Mouse (Mus musculus) heart, embryonic 12.5 days (tissue): ENCODE results near the gene Ubr4. TPM values are rescaled to one million over a fixed set of nuclear protein-coding genes. Genes with fewer than 3 reads are reported as not detected.

Source experiments
- ATAC-seq: fragments of 200-750 bp; cut with Nextera tagmentation; 2 replicates; pipeline ENCODE4 v1.8.0; 2017; ENCODE audit warnings: moderate TSS enrichment, moderate library complexity; ENCODE audit not compliant: insufficient number of reproducible peaks, low FRiP score
- H3K27ac ChIP-seq: fragments of 300-500 bp; sonication (generic); 2 replicates; pipeline ENCODE4 v1.5.1; 2016; ENCODE audit warnings: mild to moderate bottlenecking, moderate library complexity; ENCODE audit not compliant: poor library complexity, severe bottlenecking
- H3K27me3 ChIP-seq: fragments of 300-500 bp; sonication (generic); replicated peaks from 2 replicates; pipeline ENCODE4 v1.6.1; 2016; ENCODE audit warnings: mild to moderate bottlenecking, moderate library complexity
- H3K36me3 ChIP-seq: fragments of 300-500 bp; sonication (generic); 2 replicates; pipeline ENCODE4 v1.6.1; 2016; ENCODE audit warnings: mild to moderate bottlenecking, moderate library complexity
- H3K4me1 ChIP-seq: fragments of 300-500 bp; sonication (generic); replicated peaks from 2 replicates; pipeline ENCODE4 v1.6.1; 2016; ENCODE audit warnings: mild to moderate bottlenecking
- H3K4me2 ChIP-seq: fragments of 300-500 bp; sonication (generic); 2 replicates; pipeline ENCODE4 v1.6.1; 2016; ENCODE audit warnings: mild to moderate bottlenecking, moderate library complexity
- H3K4me3 ChIP-seq: fragments of 300-500 bp; sonication (generic); 2 replicates; pipeline ENCODE4 v1.5.1; 2016; ENCODE audit warnings: mild to moderate bottlenecking
- H3K9ac ChIP-seq: fragments of 300-500 bp; sonication (generic); 2 replicates; pipeline ENCODE4 v1.6.1; 2016; ENCODE audit warnings: mild to moderate bottlenecking, moderate library complexity
- H3K9me3 ChIP-seq: fragments of 300-500 bp; sonication (generic); replicated peaks from 2 replicates; pipeline ENCODE4 v1.6.1; 2016; ENCODE audit warnings: mild to moderate bottlenecking, moderate library complexity
- WGBS: fragments of 180-500 bp; shearing (Covaris S2); methylation state at CpG from one replicate; pipeline ENCODE4 v1.1.7; 2016; 5-methylcytosine and 5-hydroxymethylcytosine counted together
- polyA plus RNA-seq: library from polyadenylated mRNA; unstranded; fragments of >200 nt; fragmentation: Nextera tagmentation; extraction: Ambion mirVana; gene quantifications from 2 replicates; pipeline ENCODE4 v1.2.1, GENCODE M21; 2016

The Ubr4 gene
- polyA plus RNA-seq, 1 experiment from 2014 or later, result 64.9 TPM

- WGBS, result 84% methylated on average over 5 of the region's 5 CpGs
These were observed 135.9 kb downstream of the Ubr4 start for GRCm38 (mm10) chr4:139488325-139488724.

DNA sequence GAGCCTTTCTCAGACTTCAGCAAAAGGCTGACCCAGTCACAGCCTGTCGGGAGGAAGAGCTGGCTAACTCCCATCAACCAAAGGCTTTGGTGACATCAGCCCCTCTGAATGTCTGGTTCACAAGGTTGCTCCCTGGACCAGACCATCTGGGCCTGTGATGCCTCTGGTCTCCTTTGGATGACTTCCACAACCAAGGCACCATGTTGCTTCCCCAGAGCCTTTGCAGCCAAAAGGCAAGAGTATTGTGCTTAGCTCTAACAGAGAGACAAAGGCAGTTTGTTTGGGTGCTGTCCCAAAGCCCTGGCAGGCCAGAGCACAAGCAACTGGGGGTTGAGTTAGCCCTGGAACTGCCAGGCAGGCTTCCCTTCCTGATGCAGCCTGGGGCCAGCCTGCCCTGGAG, 137.5 kb downstream of the Ubr4 start:
- peaks cover 69% of the 10 kb centered on the region for H3K36me3 ChIP-seq
- peaks cover 36% of the 10 kb centered on the region for H3K4me1 ChIP-seq
- no peak overlapping the region for H3K27ac ChIP-seq
- no peak overlapping the region for H3K9ac ChIP-seq
- ATAC-seq, result no peak
- H3K4me2 ChIP-seq, result no peak overlapping the region
- WGBS, result 87% methylated on average over 1 of the region's 1 CpGs
- H3K27me3 ChIP-seq, result no peaks in the 10 kb centered on the region
- H3K4me3 ChIP-seq, result no peak overlapping the region
- H3K9me3 ChIP-seq, result no peaks in the 10 kb centered on the region

More at GRCm38 (mm10) chr4:139488325-139488724, 135.9 kb downstream of the Ubr4 start:
- H3K9me3 ChIP-seq, result no peaks in the 10 kb centered on the region
- ATAC-seq, result no peak
- H3K4me3 ChIP-seq, result no peak overlapping the region
- no peak overlapping the region for H3K9ac ChIP-seq
- peaks cover 32% of the 10 kb centered on the region for H3K4me1 ChIP-seq
- H3K4me2 ChIP-seq, result no peak overlapping the region
- no peaks in the 10 kb centered on the region for H3K27me3 ChIP-seq
- H3K27ac ChIP-seq, result no peak overlapping the region
- H3K36me3 ChIP-seq, result peaks cover 85% of the 10 kb centered on the region

DNA sequence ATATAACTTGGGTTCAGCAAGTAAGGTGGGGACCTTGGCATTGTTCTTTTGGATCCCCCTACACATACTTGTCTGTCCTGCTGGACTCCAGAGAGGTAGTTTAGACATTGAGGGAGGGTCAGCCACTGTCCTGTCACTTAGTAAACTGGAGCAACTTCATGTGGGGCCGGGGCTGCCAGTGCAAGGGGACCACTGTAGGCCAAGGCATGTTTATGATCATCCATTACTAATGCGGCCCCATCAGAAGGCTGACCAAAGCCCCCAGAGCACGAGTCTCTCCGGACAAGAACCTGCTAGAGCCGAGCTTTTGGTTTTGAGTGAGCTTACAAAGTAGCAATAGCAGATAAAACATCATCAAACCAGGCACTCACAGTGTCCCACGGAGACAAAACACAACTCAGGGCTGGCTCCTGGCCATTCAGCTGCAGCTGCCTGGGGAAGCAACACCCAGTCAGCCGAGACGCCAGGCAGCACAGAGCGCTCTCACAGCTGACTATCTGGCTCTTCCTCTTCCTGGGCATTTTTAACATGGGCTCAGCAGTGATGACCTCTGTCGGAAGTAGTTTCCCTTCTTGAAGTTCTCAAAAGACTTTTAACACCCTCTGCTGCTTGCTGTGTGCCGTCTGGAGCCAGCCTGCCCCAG, 138.1 kb downstream of the Ubr4 start:
- 66% methylated on average over 11 of the region's 11 CpGs for WGBS
- Histone ChIP-seq H3K27me3 (no peaks in the 10 kb centered on the region), H3K9me3 (no peaks in the 10 kb centered on the region), H3K4me3 (no peak overlapping the region), H3K36me3 (peaks cover 63% of the 10 kb centered on the region), H3K9ac (no peak overlapping the region), H3K4me1 (peaks cover 36% of the 10 kb centered on the region), H3K4me2 (no peak overlapping the region), H3K27ac (no peak overlapping the region)
- no peak for ATAC-seq

GRCm38 (mm10) chr4:139491541-139492170, 139.2 kb downstream of the Ubr4 start:
- no peak for ATAC-seq
- H3K4me1 ChIP-seq, result peaks cover 36% of the 10 kb centered on the region
- no peaks in the 10 kb centered on the region for H3K27me3 ChIP-seq
- H3K9ac ChIP-seq, result no peak overlapping the region
- no peak overlapping the region for H3K4me3 ChIP-seq
- no peak overlapping the region for H3K27ac ChIP-seq
- H3K9me3 ChIP-seq, result no peaks in the 10 kb centered on the region
- WGBS, result 81% methylated on average over 5 of the region's 5 CpGs
- H3K36me3 ChIP-seq, result peaks cover 52% of the 10 kb centered on the region
- H3K4me2 ChIP-seq, result no peak overlapping the region

GRCm38 (mm10) chr4:139492258-139492833, 139.9 kb downstream of the Ubr4 start:
- H3K36me3 ChIP-seq, result peaks cover 45% of the 10 kb centered on the region
- no peak overlapping the region for H3K4me3 ChIP-seq
- H3K4me2 ChIP-seq, result no peak overlapping the region
- no peaks in the 10 kb centered on the region for H3K27me3 ChIP-seq
- peaks cover 36% of the 10 kb centered on the region for H3K4me1 ChIP-seq
- 0 out of 2 replicates have a peak, but pooled peaks have one; percentile 26 for ATAC-seq
- WGBS, result 29% methylated on average over 3 of the region's 3 CpGs
- no peaks in the 10 kb centered on the region for H3K9me3 ChIP-seq
- H3K9ac ChIP-seq, result no peak overlapping the region
- no peak overlapping the region for H3K27ac ChIP-seq

- Histone ChIP-seq H3K9ac (0 out of 2 replicates have a peak overlapping the region, but pooled peaks have one; percentile 10), H3K27ac (no peak overlapping the region), H3K4me3 (no peak overlapping the region), H3K9me3 (no peaks in the 10 kb centered on the region), H3K4me2 (no peak overlapping the region), H3K36me3 (peaks cover 35% of the 10 kb centered on the region), H3K27me3 (no peaks in the 10 kb centered on the region), H3K4me1 (peaks cover 36% of the 10 kb centered on the region)
- ATAC-seq, result no peak
- 72% methylated on average over 9 of the region's 9 CpGs for WGBS
These were observed 141.0 kb downstream of the Ubr4 start for GRCm38 (mm10) chr4:139493227-139494025.

DNA sequence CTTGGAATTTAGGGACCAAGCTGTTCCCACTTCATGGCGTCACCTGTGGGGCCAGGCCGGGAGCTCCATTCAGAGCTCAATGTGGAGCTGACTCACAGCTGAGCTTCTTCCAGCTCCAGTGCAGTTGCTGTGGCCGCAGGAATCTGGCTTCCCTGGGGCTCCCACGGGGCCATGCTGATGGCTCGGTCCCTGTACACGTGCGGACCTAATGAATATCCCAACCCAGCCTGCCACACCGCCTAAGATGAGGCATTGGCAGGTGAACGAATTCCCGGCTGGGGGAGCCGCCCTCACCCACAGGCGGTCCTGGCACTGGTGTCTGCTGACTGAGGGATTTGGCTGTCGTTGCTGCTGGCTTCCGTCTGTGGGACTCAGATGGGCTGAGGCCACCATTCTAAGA, 148.4 kb downstream of the Ubr4 start:
- no peak for ATAC-seq
- H3K4me1 ChIP-seq, result 0 out of 2 replicates have a peak, but pooled peaks cover 5% of the 10 kb centered on the region
- no peak overlapping the region for H3K27ac ChIP-seq
- no peak overlapping the region for H3K4me3 ChIP-seq
- H3K4me2 ChIP-seq, result no peak overlapping the region
- H3K36me3 ChIP-seq, result no peaks in the 10 kb centered on the region
- H3K27me3 ChIP-seq, result peaks cover 3% of the 10 kb centered on the region
- no peak overlapping the region for H3K9ac ChIP-seq
- peaks cover 7% of the 10 kb centered on the region; the same call in 1 of the 2 replicates for H3K9me3 ChIP-seq
- 63% methylated on average over 14 of the region's 14 CpGs for WGBS

GRCm38 (mm10) chr4:139501702-139502101, 149.3 kb downstream of the Ubr4 start:
- Histone ChIP-seq H3K4me1 (0 out of 2 replicates have a peak, but pooled peaks cover 5% of the 10 kb centered on the region), H3K27ac (no peak overlapping the region), H3K27me3 (peaks cover 3% of the 10 kb centered on the region), H3K4me2 (no peak overlapping the region), H3K36me3 (no peaks in the 10 kb centered on the region), H3K9me3 (peaks cover 9% of the 10 kb centered on the region; the same call in 1 of the 2 replicates), H3K9ac (no peak overlapping the region), H3K4me3 (no peak overlapping the region)
- ATAC-seq, result no peak
- 72% methylated on average over 6 of the region's 6 CpGs for WGBS

DNA sequence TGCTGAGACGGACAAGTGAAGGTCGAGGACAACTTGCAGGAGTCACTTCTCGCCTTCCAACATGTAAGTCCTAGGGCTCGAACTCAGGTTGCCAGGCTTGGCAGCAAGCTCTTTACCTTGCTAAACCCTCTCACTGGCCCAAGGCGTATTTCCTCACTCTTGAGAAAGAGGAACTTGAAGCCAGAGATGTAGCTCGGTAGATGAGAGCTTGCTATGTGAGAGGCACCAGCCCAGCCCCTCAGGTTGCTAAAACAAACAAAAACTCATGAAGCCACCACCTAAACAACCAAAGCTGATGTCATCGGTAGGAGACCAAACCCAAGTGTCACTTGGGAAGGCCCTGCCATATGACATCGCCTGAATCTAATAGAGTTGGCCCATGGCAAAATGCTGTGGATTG, 151.5 kb downstream of the Ubr4 start:
- ATAC-seq, result no peak
- peaks cover 9% of the 10 kb centered on the region; the same call in 1 of the 2 replicates for H3K9me3 ChIP-seq
- no peak overlapping the region for H3K4me2 ChIP-seq
- WGBS, result 77% methylated on average over 8 of the region's 8 CpGs
- H3K27me3 ChIP-seq, result peaks cover 3% of the 10 kb centered on the region
- H3K4me1 ChIP-seq, result peaks cover 12% of the 10 kb centered on the region
- H3K9ac ChIP-seq, result no peak overlapping the region
- no peak overlapping the region for H3K27ac ChIP-seq
- no peak overlapping the region for H3K4me3 ChIP-seq
- H3K36me3 ChIP-seq, result no peaks in the 10 kb centered on the region

GRCm38 (mm10) chr4:139505716-139506115, 153.3 kb downstream of the Ubr4 start:
- H3K4me1 ChIP-seq, result peaks cover 8% of the 10 kb centered on the region
- H3K27ac ChIP-seq, result no peak overlapping the region
- no peaks in the 10 kb centered on the region for H3K36me3 ChIP-seq
- no peak for ATAC-seq
- no peaks in the 10 kb centered on the region for H3K27me3 ChIP-seq
- no peak overlapping the region for H3K4me3 ChIP-seq
- H3K9ac ChIP-seq, result no peak overlapping the region
- H3K4me2 ChIP-seq, result no peak overlapping the region
- peaks cover 9% of the 10 kb centered on the region; the same call in 1 of the 2 replicates for H3K9me3 ChIP-seq
- 73% methylated on average over 4 of the region's 4 CpGs for WGBS

DNA sequence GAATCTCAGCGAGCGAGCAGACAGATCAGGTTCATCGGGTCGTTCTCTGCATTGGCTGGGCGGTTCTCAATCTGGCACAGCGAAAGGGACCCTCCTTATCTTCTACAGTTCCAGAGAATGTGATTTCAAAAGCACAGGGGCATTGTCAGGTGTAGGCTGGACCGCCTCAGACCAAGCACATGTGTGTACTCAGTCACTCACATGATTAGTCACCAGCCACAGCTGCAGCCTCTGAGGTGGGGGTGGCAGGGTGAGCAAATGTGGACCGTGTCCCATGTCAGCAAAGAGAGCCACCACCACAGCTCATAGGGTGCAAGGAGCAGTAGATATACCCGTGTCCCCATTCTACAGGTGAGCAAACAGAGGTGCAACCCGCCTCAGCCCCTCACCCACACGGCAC, 154.3 kb downstream of the Ubr4 start:
- Histone ChIP-seq H3K4me2 (no peak overlapping the region), H3K9me3 (peaks cover 9% of the 10 kb centered on the region; the same call in 1 of the 2 replicates), H3K4me1 (peaks cover 6% of the 10 kb centered on the region), H3K27ac (no peak overlapping the region), H3K27me3 (no peaks in the 10 kb centered on the region), H3K9ac (no peak overlapping the region), H3K36me3 (no peaks in the 10 kb centered on the region), H3K4me3 (no peak overlapping the region)
- 78% methylated on average over 11 of the region's 11 CpGs for WGBS
- no peak for ATAC-seq
